Mouse (Mus musculus): ENCODE data around the gene Armcx6. TPM values are rescaled to one million over a fixed set of nuclear protein-coding genes. Genes with fewer than 3 reads are reported as not detected.

Armcx6 gene
- polyA plus RNA-seq (2017; shearing (Covaris generic)): 1 to 10 TPM; 1.0 to 1.7 TPM

GRCm38 (mm10) chrX:134750764-134751592, at the start of gene Armcx6:
TSS of gene Armcx6 (minus strand) at chrX:134751417.

GRCm38 (mm10) chrX:134756434-134757292, 5.4 kb upstream of the Armcx6 start, which contains the start of gene Armcx3:
TSS of gene Armcx3 (plus strand) at chrX:134756595.

GRCm38 (mm10) chrX:134717752-134718308, 33.4 kb downstream of the Armcx6 start, which contains the start of gene Armcx1:
TSS of gene Armcx1 (plus strand) at chrX:134717963.

Other genes starting within 250 kb of the Armcx6 start
- 10 to 100 TPM; 29.0 to 54.2 TPM for gene Timm8a1, start 209.6 kb downstream of the Armcx6 start, polyA plus RNA-seq (2017; shearing (Covaris generic))
- 1 to 10 TPM in 1 of 2 experiments, under 1 TPM in 1; 0.37 to 1.1 TPM for gene Btk, start 167.8 kb downstream of the Armcx6 start, polyA plus RNA-seq (2017; shearing (Covaris generic))
- gene Rpl36a, start 165.8 kb downstream of the Armcx6 start, polyA plus RNA-seq (2017; shearing (Covaris generic)): 100 to 1,000 TPM; 187 to 344 TPM
- gene Gla, start 150.3 kb downstream of the Armcx6 start, polyA plus RNA-seq (2017; shearing (Covaris generic)): 1 to 10 TPM; 4.5 to 5.2 TPM
- gene Hnrnph2, start 150.2 kb downstream of the Armcx6 start, polyA plus RNA-seq (2017; shearing (Covaris generic)): 100 to 1,000 TPM; 104 to 106 TPM
- gene Armcx4, start 64.9 kb downstream of the Armcx6 start, polyA plus RNA-seq (2017; shearing (Covaris generic)): under 1 TPM; 0.45 to 0.64 TPM
- gene Armcx1, start 33.5 kb downstream of the Armcx6 start, polyA plus RNA-seq (2017; shearing (Covaris generic)): 1 to 10 TPM; 1.3 to 4.4 TPM
- 10 to 100 TPM in 1 of 2 experiments, 1 to 10 TPM in 1; 9.1 to 13.0 TPM for gene Armcx3, start 5.2 kb upstream of the Armcx6 start, polyA plus RNA-seq (2017; shearing (Covaris generic))
- gene Armcx2, start 57.8 kb upstream of the Armcx6 start, polyA plus RNA-seq (2017; shearing (Covaris generic)): 1 to 10 TPM; 4.0 to 8.6 TPM
- gene Nxf2, start 213.3 kb upstream of the Armcx6 start, polyA plus RNA-seq (2017; shearing (Covaris generic)): under 1 TPM in 1 of 2 experiments, not detected in 1; 0.14 TPM

Data from activated CD4-positive, CD25-positive, alpha-beta regulatory T cell (primary cell).